Mouse (Mus musculus): Measurements from ENCODE around the gene Zfhx2. TPM values are rescaled to one million over a fixed set of nuclear protein-coding genes. Genes with fewer than 3 reads are reported as not detected.
A peak's percentile ranks its signal among the peaks of the same experiment; 100 is the strongest.

The Zfhx2 gene
- total RNA-seq, 1 experiment = 9.4 TPM

DNA sequence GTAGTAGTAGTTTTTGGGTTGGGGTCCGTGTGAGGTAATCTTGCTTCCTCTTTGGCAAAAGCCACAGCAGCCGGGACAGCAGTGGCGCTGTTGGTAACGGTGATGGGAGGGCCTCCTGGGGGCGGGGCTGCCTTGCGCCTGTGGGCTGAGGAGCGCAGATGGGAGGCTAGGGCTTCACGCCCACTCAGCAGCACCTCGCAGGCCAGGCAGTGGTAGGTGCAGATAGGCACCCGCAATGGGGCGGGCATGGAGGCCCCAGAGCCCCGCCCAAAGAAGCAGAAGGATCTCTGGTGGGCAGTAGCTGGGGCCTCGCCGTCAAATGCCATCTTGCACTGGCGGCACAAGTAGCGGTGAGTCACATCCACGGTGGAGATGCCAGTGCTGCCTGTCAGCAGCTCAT is 29.5 kb downstream of the Zfhx2 start:
- in situ Hi-C loops (cut with MboI; ENCODE audit: low sequenced_read_pairs in 2 of 2, unreplicated experiment in 2 of 2) = no loop called here
- Histone ChIP-seq H3K36me3 (ENCODE audit: control insufficient read depth, insufficient read depth, low read length, poor library complexity, severe bottlenecking) (peaks cover 27% of the 10 kb centered on the region), H3K4me3 (ENCODE audit: insufficient read depth in 1 of 2, low read depth in 1 of 2, low read length in 2 of 2, poor library complexity in 1 of 2, severe bottlenecking in 1 of 2) (peak overlapping the region; percentile 21 to 27; a peak in 2 of 4 replicates), H3K4me1 (ENCODE audit: control insufficient read depth in 2 of 2, insufficient read depth in 2 of 2, low read length in 2 of 2, poor library complexity in 1 of 2) (peaks cover 7 to 32% of the 10 kb centered on the region in 2 experiments; a peak in 3 of 4 replicates), H3K27ac (ENCODE audit: insufficient read depth, low read depth, low read length, poor library complexity, severe bottlenecking) (no peak overlapping the region), H3K9ac (ENCODE audit: insufficient read depth, low read depth, low read length, poor library complexity, severe bottlenecking) (no peak overlapping the region), H3K9me3 (ENCODE audit: control insufficient read depth, insufficient read depth, low read depth, low read length) (no peaks in the 10 kb centered on the region)
- no peak for DNase-seq (ENCODE audit: low read depth, low spot score)
- no peak for TF ChIP-seq CHD2 (IDR thresholded peaks at IDR 0.05; ENCODE audit: low read depth, low read length)
- no peak for TF ChIP-seq MAFK (IDR thresholded peaks at IDR 0.05; ENCODE audit: insufficient read depth, low read depth, low read length)
- no peak for TF ChIP-seq ZC3H11A (IDR thresholded peaks at IDR 0.05; ENCODE audit: borderline replicate concordance, low read depth, low read length)
- no peak for TF ChIP-seq ZNF384 (IDR thresholded peaks at IDR 0.05; ENCODE audit: low read depth, low read length)
- TF ChIP-seq HCFC1 (IDR thresholded peaks at IDR 0.05; ENCODE audit: borderline replicate concordance, insufficient read depth, low read length) = no peak

DNA sequence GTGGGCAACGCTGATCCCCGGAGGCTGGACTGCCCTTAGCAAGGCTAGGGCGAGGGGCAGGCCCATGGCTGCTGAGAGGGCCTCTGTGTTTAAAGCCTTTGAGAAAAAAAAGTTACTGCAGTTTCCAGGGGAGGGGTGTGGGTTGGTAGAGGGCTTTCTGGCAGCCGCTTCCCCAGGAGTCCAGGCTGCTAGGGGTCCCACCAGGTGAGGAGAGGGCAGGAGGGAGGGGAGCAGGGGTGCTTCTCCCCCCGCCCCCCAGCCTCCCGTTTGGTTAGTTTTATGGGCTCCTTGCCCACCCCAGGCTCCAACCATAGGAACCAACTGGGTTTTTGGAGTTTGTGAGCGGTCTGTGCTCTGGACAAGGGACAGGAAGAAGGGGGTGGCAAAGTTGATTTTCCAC is 30.3 kb downstream of the Zfhx2 start:
- in situ Hi-C loops (cut with MboI; ENCODE audit: low sequenced_read_pairs in 2 of 2, unreplicated experiment in 2 of 2) = no loop called here
- H3K27ac ChIP-seq (ENCODE audit: insufficient read depth, low read depth, low read length, poor library complexity, severe bottlenecking) = no peak overlapping the region

DNA sequence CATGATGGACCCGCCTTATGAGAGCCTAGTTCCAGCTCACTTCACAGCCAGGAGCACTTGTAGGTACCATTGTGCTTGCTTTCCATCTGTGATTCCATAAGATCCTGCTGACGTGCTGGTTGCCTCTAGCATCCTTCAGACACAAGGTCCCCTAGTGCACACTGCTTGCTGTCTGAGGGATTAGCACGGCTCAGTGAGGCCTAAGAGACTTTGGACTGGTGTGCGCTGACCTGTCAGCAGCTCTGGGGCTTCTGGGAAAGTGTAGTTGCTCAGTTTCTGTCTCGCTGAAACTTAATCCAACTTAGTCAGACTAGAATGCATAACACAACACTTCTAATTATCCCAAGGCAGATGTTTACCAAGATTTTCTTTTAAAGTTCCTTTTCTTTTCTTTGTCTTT is 32.2 kb downstream of the Zfhx2 start:
- H3K36me3 ChIP-seq (ENCODE audit: control insufficient read depth, insufficient read depth, low read length, poor library complexity, severe bottlenecking) = peaks cover 6% of the 10 kb centered on the region
- DNase-seq (ENCODE audit: low read depth, low spot score) = no peak

More for the DNA sequence above, 30.3 kb downstream of the Zfhx2 start:
- TF ChIP-seq HCFC1 (IDR thresholded peaks at IDR 0.05; ENCODE audit: borderline replicate concordance, insufficient read depth, low read length) = no peak
- TF ChIP-seq MAFK (IDR thresholded peaks at IDR 0.05; ENCODE audit: insufficient read depth, low read depth, low read length) = no peak
- no peak for TF ChIP-seq ZNF384 (IDR thresholded peaks at IDR 0.05; ENCODE audit: low read depth, low read length)
- TF ChIP-seq ZC3H11A (IDR thresholded peaks at IDR 0.05; ENCODE audit: borderline replicate concordance, low read depth, low read length) = no peak
- no peak for TF ChIP-seq CHD2 (IDR thresholded peaks at IDR 0.05; ENCODE audit: low read depth, low read length)
- no peaks in the 10 kb centered on the region for H3K9me3 ChIP-seq (ENCODE audit: control insufficient read depth, insufficient read depth, low read depth, low read length)
- H3K9ac ChIP-seq (ENCODE audit: insufficient read depth, low read depth, low read length, poor library complexity, severe bottlenecking) = peak overlapping the region; percentile 13; the same call in 1 of the 2 replicates
- no peak overlapping the region for H3K4me3 ChIP-seq (ENCODE audit: insufficient read depth in 1 of 2, low read depth in 1 of 2, low read length in 2 of 2, poor library complexity in 1 of 2, severe bottlenecking in 1 of 2)
- peaks cover 7 to 32% of the 10 kb centered on the region in 2 experiments; a peak in 3 of 4 replicates for H3K4me1 ChIP-seq (ENCODE audit: control insufficient read depth in 2 of 2, insufficient read depth in 2 of 2, low read length in 2 of 2, poor library complexity in 1 of 2)
- no peak for DNase-seq (ENCODE audit: low read depth, low spot score)
- peaks cover 22% of the 10 kb centered on the region for H3K36me3 ChIP-seq (ENCODE audit: control insufficient read depth, insufficient read depth, low read length, poor library complexity, severe bottlenecking)

DNA sequence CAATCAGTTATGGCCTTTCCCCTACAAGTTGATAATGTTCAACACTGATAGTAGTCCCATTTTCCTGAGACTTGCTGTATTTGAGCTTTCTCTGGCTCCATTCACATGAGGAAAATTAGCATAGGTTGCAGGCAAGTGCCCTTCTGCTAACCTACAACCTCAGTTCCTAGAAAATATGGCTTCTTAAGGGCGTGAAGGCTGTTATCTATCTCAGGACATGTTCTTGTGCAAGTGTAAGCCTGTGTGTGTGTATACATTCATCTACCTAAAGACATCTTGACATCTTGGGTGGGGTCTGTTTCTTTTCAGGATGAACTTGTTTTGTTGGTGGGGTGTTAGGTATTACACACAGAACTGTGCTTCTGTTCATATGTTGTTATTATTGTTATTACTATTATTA is 33.1 kb downstream of the Zfhx2 start:
- peaks cover 7 to 24% of the 10 kb centered on the region in 2 experiments; a peak in 3 of 4 replicates for H3K4me1 ChIP-seq (ENCODE audit: control insufficient read depth in 2 of 2, insufficient read depth in 2 of 2, low read length in 2 of 2, poor library complexity in 1 of 2)
- no peak for DNase-seq (ENCODE audit: low read depth, low spot score)
- peaks cover 4% of the 10 kb centered on the region; the same call in 1 of the 2 replicates for H3K36me3 ChIP-seq (ENCODE audit: control insufficient read depth, insufficient read depth, low read length, poor library complexity, severe bottlenecking)
- H3K9me3 ChIP-seq (ENCODE audit: control insufficient read depth, insufficient read depth, low read depth, low read length) = no peaks in the 10 kb centered on the region
- in situ Hi-C loops (cut with MboI; ENCODE audit: low sequenced_read_pairs in 2 of 2, unreplicated experiment in 2 of 2) = no loop called here
- H3K27ac ChIP-seq (ENCODE audit: insufficient read depth, low read depth, low read length, poor library complexity, severe bottlenecking) = no peak overlapping the region
- H3K4me3 ChIP-seq (ENCODE audit: insufficient read depth in 1 of 2, low read depth in 1 of 2, low read length in 2 of 2, poor library complexity in 1 of 2, severe bottlenecking in 1 of 2) = no peak overlapping the region
- H3K9ac ChIP-seq (ENCODE audit: insufficient read depth, low read depth, low read length, poor library complexity, severe bottlenecking) = no peak overlapping the region
- TF ChIP-seq ZC3H11A (IDR thresholded peaks at IDR 0.05; ENCODE audit: borderline replicate concordance, low read depth, low read length) (no peak), MAFK (IDR thresholded peaks at IDR 0.05; ENCODE audit: insufficient read depth, low read depth, low read length) (no peak), CHD2 (IDR thresholded peaks at IDR 0.05; ENCODE audit: low read depth, low read length) (no peak), HCFC1 (IDR thresholded peaks at IDR 0.05; ENCODE audit: borderline replicate concordance, insufficient read depth, low read length) (no peak), ZNF384 (IDR thresholded peaks at IDR 0.05; ENCODE audit: low read depth, low read length) (no peak)

More for the DNA sequence above, 32.2 kb downstream of the Zfhx2 start:
- Histone ChIP-seq H3K27ac (ENCODE audit: insufficient read depth, low read depth, low read length, poor library complexity, severe bottlenecking) (no peak overlapping the region), H3K4me1 (ENCODE audit: control insufficient read depth in 2 of 2, insufficient read depth in 2 of 2, low read length in 2 of 2, poor library complexity in 1 of 2) (peaks cover 7 to 24% of the 10 kb centered on the region in 2 experiments; a peak in 3 of 4 replicates), H3K4me3 (ENCODE audit: insufficient read depth in 1 of 2, low read depth in 1 of 2, low read length in 2 of 2, poor library complexity in 1 of 2, severe bottlenecking in 1 of 2) (no peak overlapping the region), H3K9ac (ENCODE audit: insufficient read depth, low read depth, low read length, poor library complexity, severe bottlenecking) (no peak overlapping the region), H3K9me3 (ENCODE audit: control insufficient read depth, insufficient read depth, low read depth, low read length) (no peaks in the 10 kb centered on the region)
- in situ Hi-C loops (cut with MboI; ENCODE audit: low sequenced_read_pairs in 2 of 2, unreplicated experiment in 2 of 2) = no loop called here
- no peak for TF ChIP-seq MAFK (IDR thresholded peaks at IDR 0.05; ENCODE audit: insufficient read depth, low read depth, low read length)
- no peak for TF ChIP-seq HCFC1 (IDR thresholded peaks at IDR 0.05; ENCODE audit: borderline replicate concordance, insufficient read depth, low read length)
- no peak for TF ChIP-seq CHD2 (IDR thresholded peaks at IDR 0.05; ENCODE audit: low read depth, low read length)
- no peak for TF ChIP-seq ZC3H11A (IDR thresholded peaks at IDR 0.05; ENCODE audit: borderline replicate concordance, low read depth, low read length)
- no peak for TF ChIP-seq ZNF384 (IDR thresholded peaks at IDR 0.05; ENCODE audit: low read depth, low read length)

Data from ES-E14 (cell line).